Mouse (Mus musculus): ENCODE data around the gene Epb41l4b. TPM values are rescaled to one million over a fixed set of nuclear protein-coding genes. Genes with fewer than 3 reads are reported as not detected.

Epb41l4b gene
- polyA plus RNA-seq, 1 experiment from 2014 or later: 3.4 TPM

- Histone ChIP-seq H3K9ac (ENCODE audit: low read depth, low read length) (no peak overlapping the region), H3K9me3 (ENCODE audit: control insufficient read depth, low read length) (no peaks in the 10 kb centered on the region), H3K4me1 (ENCODE audit: control insufficient read depth, insufficient read depth, low read depth, low read length) (peaks cover 7% of the 10 kb centered on the region), H3K4me3 (ENCODE audit: low read length) (no peak overlapping the region), H3K27me3 (replicated peaks; ENCODE audit: control insufficient read depth, insufficient read depth, low read length) (no peaks in the 10 kb centered on the region), H3K4me2 (ENCODE audit: low read length) (no peak overlapping the region), H3K27ac (ENCODE audit: low read depth, low read length) (no peak overlapping the region), H3K36me3 (ENCODE audit: control insufficient read depth, insufficient read depth, low read length) (no peaks in the 10 kb centered on the region)
- 77% methylated on average over 7 of the region's 7 CpGs for WGBS
- ATAC-seq: no peak
These were observed 17.3 kb upstream of the Epb41l4b start for GRCm38 (mm10) chr4:57160571-57160970.

DNA sequence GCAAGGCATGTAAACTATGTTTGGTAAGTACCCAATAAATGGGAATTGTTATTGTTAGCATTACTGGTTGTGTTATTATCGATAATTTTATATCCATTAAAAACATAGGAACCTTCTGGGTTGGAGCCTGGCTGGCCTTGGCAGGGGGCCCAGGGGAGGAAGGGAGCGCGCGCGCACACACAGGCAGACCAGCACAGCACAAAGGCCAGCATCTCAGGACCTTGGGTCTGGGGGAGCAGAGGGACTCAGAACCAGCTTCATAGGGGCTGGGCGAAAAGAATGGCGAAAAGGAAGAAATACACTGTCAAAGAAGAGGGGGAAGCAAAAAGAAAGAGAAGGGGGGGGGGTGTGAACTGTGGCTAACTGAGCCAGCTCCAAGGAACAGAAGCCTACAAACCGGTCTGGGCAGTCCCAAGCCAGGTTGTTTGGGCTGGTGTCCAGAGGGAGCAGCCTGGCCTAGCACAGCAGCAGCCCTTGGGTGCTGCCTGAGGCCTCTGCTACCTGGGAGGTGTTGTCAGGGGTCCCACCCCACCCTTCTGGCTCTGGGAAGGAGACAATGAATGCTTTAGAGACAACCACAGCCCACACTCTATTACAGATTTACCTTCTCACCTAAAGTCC, 13.4 kb upstream of the Epb41l4b start:
- Histone ChIP-seq H3K4me2 (ENCODE audit: low read length) (no peak overlapping the region), H3K4me1 (ENCODE audit: control insufficient read depth, insufficient read depth, low read depth, low read length) (peaks cover 7% of the 10 kb centered on the region), H3K27ac (ENCODE audit: low read depth, low read length) (no peak overlapping the region), H3K36me3 (ENCODE audit: control insufficient read depth, insufficient read depth, low read length) (no peaks in the 10 kb centered on the region), H3K4me3 (ENCODE audit: low read length) (no peak overlapping the region), H3K27me3 (replicated peaks; ENCODE audit: control insufficient read depth, insufficient read depth, low read length) (no peaks in the 10 kb centered on the region), H3K9me3 (ENCODE audit: control insufficient read depth, low read length) (no peaks in the 10 kb centered on the region), H3K9ac (ENCODE audit: low read depth, low read length) (no peak overlapping the region)
- no peak for ATAC-seq
- 75% methylated on average over 8 of the region's 8 CpGs for WGBS

GRCm38 (mm10) chr4:57153838-57154237, 10.6 kb upstream of the Epb41l4b start:
- H3K9ac ChIP-seq (ENCODE audit: low read depth, low read length): no peak overlapping the region; the same call in 1 of the 2 replicates
- peak overlapping the region; percentile 29; the same call in 1 of the 2 replicates for H3K4me2 ChIP-seq (ENCODE audit: low read length)
- 0 out of 2 replicates have a peak, but pooled peaks have one; percentile 34 for ATAC-seq

DNA sequence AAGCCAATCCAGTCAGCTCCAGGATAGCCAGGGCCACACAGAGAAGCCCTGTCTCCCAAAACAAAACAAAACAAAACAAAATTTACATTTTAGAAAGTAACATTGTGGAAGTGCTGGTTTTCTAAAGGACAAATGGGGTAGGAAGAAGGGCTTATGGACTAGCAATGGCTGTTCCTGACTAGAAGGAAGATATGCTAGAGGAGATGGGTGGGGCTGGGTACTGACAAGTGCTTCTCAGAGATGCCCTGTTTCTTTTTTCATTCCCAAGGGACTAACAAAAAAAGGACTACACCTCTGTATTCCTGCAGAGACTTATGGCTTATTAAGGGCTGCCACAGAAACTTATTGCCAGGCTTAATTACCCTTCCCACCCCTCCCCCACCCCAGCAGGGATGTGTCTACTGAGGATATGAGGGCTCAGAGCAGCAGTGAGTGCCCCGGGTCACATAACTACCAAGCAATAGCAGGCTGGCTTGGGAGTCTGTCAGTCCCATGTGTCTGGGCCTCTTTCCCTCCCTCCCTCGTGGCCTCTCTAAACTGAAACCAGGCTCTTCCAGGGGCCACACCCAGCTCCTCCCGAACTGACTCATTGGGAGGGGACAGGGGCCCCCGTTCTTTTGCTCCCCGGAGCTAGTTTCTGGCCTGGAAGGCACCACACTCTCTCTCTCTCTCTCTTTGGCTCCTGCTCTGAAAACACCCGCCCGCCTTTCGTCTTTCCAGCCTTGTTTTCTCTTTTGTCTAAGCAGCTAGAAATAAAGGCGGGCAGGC, 10.0 kb upstream of the Epb41l4b start:
- 7% methylated on average over 9 of the region's 9 CpGs for WGBS
- Histone ChIP-seq H3K27ac (ENCODE audit: low read depth, low read length) (no peak overlapping the region), H3K9ac (ENCODE audit: low read depth, low read length) (peak overlapping the region; percentile 43), H3K9me3 (ENCODE audit: control insufficient read depth, low read length) (no peaks in the 10 kb centered on the region), H3K27me3 (replicated peaks; ENCODE audit: control insufficient read depth, insufficient read depth, low read length) (no peaks in the 10 kb centered on the region), H3K36me3 (ENCODE audit: control insufficient read depth, insufficient read depth, low read length) (no peaks in the 10 kb centered on the region), H3K4me2 (ENCODE audit: low read length) (peak overlapping the region; percentile 29; the same call in 1 of the 2 replicates), H3K4me1 (ENCODE audit: control insufficient read depth, insufficient read depth, low read depth, low read length) (peaks cover 7% of the 10 kb centered on the region), H3K4me3 (ENCODE audit: low read length) (no peak overlapping the region)
- ATAC-seq: peak; percentile 14; the same call in 1 of the 2 replicates

More at GRCm38 (mm10) chr4:57153838-57154237, 10.6 kb upstream of the Epb41l4b start:
- Histone ChIP-seq H3K27me3 (replicated peaks; ENCODE audit: control insufficient read depth, insufficient read depth, low read length) (no peaks in the 10 kb centered on the region), H3K27ac (ENCODE audit: low read depth, low read length) (no peak overlapping the region), H3K36me3 (ENCODE audit: control insufficient read depth, insufficient read depth, low read length) (no peaks in the 10 kb centered on the region), H3K9me3 (ENCODE audit: control insufficient read depth, low read length) (no peaks in the 10 kb centered on the region), H3K4me1 (ENCODE audit: control insufficient read depth, insufficient read depth, low read depth, low read length) (peaks cover 7% of the 10 kb centered on the region), H3K4me3 (ENCODE audit: low read length) (no peak overlapping the region)
- WGBS: 45% methylated on average over 8 of the region's 8 CpGs

GRCm38 (mm10) chr4:57148182-57148581, 4.9 kb upstream of the Epb41l4b start:
- no peak overlapping the region for H3K4me2 ChIP-seq (ENCODE audit: low read length)
- no peak overlapping the region for H3K4me3 ChIP-seq (ENCODE audit: low read length)
- no peaks in the 10 kb centered on the region for H3K36me3 ChIP-seq (ENCODE audit: control insufficient read depth, insufficient read depth, low read length)
- no peaks in the 10 kb centered on the region for H3K9me3 ChIP-seq (ENCODE audit: control insufficient read depth, low read length)
- no peak for ATAC-seq
- 70% methylated on average over 3 of the region's 3 CpGs for WGBS
- H3K9ac ChIP-seq (ENCODE audit: low read depth, low read length): no peak overlapping the region
- peaks cover under 1% of the 10 kb centered on the region; the same call in 1 of the 2 replicates for H3K4me1 ChIP-seq (ENCODE audit: control insufficient read depth, insufficient read depth, low read depth, low read length)
- H3K27ac ChIP-seq (ENCODE audit: low read depth, low read length): no peak overlapping the region
- no peaks in the 10 kb centered on the region for H3K27me3 ChIP-seq (replicated peaks; ENCODE audit: control insufficient read depth, insufficient read depth, low read length)

GRCm38 (mm10) chr4:57142374-57143025, 737 bp downstream of the Epb41l4b start:
- H3K36me3 ChIP-seq (ENCODE audit: control insufficient read depth, insufficient read depth, low read length): no peaks in the 10 kb centered on the region
- ATAC-seq: peak; percentile 38
- H3K4me3 ChIP-seq (ENCODE audit: low read length): peak overlapping the region; percentile 72
- peak overlapping the region; percentile 71; the same call in 1 of the 2 replicates for H3K27ac ChIP-seq (ENCODE audit: low read depth, low read length)
- 1% methylated on average over 36 of the region's 43 CpGs for WGBS
- peak overlapping the region; percentile 84 for H3K4me2 ChIP-seq (ENCODE audit: low read length)
- H3K9ac ChIP-seq (ENCODE audit: low read depth, low read length): peak overlapping the region; percentile 85
- H3K27me3 ChIP-seq (replicated peaks; ENCODE audit: control insufficient read depth, insufficient read depth, low read length): no peaks in the 10 kb centered on the region
- peaks cover 23% of the 10 kb centered on the region for H3K4me1 ChIP-seq (ENCODE audit: control insufficient read depth, insufficient read depth, low read depth, low read length)
- H3K9me3 ChIP-seq (ENCODE audit: control insufficient read depth, low read length): no peaks in the 10 kb centered on the region

DNA sequence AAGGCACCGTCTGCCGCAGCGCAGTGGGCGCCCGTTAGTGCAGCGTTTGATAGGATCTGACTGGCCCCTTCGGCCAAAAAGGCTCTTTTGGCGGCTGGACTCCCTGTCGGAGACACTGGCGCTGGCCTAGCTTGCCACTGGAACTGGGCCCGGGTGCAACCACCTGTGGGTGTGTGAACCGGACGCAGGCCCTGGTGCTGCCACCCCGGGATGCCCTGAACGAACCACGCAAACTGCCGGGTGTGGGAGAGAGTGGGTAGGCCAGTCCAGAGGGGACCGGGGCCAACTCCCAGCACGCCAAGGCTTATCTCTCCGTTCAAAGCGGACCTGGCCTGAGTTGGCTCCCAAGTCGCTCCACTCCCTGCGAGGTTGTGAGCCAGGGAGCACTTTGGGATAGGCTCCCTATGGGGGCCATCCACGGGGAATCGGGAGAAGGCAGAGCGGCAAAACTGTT, 1.3 kb downstream of the Epb41l4b start:
- 2% methylated on average over 26 of the region's 26 CpGs for WGBS

GRCm38 (mm10) chr4:57140992-57141717, 2.1 kb downstream of the Epb41l4b start:
- no peak for ATAC-seq
- WGBS: 19% methylated on average over 15 of the region's 15 CpGs
- Histone ChIP-seq H3K36me3 (ENCODE audit: control insufficient read depth, insufficient read depth, low read length) (no peaks in the 10 kb centered on the region), H3K9me3 (ENCODE audit: control insufficient read depth, low read length) (no peaks in the 10 kb centered on the region), H3K27me3 (replicated peaks; ENCODE audit: control insufficient read depth, insufficient read depth, low read length) (no peaks in the 10 kb centered on the region), H3K4me2 (ENCODE audit: low read length) (peak overlapping the region; percentile 84), H3K4me1 (ENCODE audit: control insufficient read depth, insufficient read depth, low read depth, low read length) (peaks cover 23% of the 10 kb centered on the region), H3K27ac (ENCODE audit: low read depth, low read length) (no peak overlapping the region; the same call in 1 of the 2 replicates), H3K4me3 (ENCODE audit: low read length) (peak overlapping the region; percentile 72), H3K9ac (ENCODE audit: low read depth, low read length) (peak overlapping the region; percentile 46; the same call in 1 of the 2 replicates)

More for the DNA sequence above, 1.3 kb downstream of the Epb41l4b start:
- Histone ChIP-seq H3K36me3 (ENCODE audit: control insufficient read depth, insufficient read depth, low read length) (no peaks in the 10 kb centered on the region), H3K27ac (ENCODE audit: low read depth, low read length) (peak overlapping the region; percentile 45; the same call in 1 of the 2 replicates), H3K4me3 (ENCODE audit: low read length) (peak overlapping the region; percentile 72), H3K4me1 (ENCODE audit: control insufficient read depth, insufficient read depth, low read depth, low read length) (peaks cover 23% of the 10 kb centered on the region), H3K9ac (ENCODE audit: low read depth, low read length) (peak overlapping the region; percentile 85), H3K9me3 (ENCODE audit: control insufficient read depth, low read length) (no peaks in the 10 kb centered on the region), H3K4me2 (ENCODE audit: low read length) (peak overlapping the region; percentile 84), H3K27me3 (replicated peaks; ENCODE audit: control insufficient read depth, insufficient read depth, low read length) (no peaks in the 10 kb centered on the region)
- no peak for ATAC-seq
